Mouse (Mus musculus): ENCODE measurements around the gene Nrde2. TPM values are rescaled to one million over a fixed set of nuclear protein-coding genes. Genes with fewer than 3 reads are reported as not detected.
A peak's percentile ranks its signal among the peaks of the same experiment; 100 is the strongest.

Nrde2 gene
- total RNA-seq, 2 experiments from 2014 or later, result 19.3 to 21.0 TPM

- DNase-seq (ENCODE audit: low spot score in 2 of 2), result no peak
Observed at GRCm38 (mm10) chr12:100126968-100127865, 32.2 kb downstream of the Nrde2 start.

DNA sequence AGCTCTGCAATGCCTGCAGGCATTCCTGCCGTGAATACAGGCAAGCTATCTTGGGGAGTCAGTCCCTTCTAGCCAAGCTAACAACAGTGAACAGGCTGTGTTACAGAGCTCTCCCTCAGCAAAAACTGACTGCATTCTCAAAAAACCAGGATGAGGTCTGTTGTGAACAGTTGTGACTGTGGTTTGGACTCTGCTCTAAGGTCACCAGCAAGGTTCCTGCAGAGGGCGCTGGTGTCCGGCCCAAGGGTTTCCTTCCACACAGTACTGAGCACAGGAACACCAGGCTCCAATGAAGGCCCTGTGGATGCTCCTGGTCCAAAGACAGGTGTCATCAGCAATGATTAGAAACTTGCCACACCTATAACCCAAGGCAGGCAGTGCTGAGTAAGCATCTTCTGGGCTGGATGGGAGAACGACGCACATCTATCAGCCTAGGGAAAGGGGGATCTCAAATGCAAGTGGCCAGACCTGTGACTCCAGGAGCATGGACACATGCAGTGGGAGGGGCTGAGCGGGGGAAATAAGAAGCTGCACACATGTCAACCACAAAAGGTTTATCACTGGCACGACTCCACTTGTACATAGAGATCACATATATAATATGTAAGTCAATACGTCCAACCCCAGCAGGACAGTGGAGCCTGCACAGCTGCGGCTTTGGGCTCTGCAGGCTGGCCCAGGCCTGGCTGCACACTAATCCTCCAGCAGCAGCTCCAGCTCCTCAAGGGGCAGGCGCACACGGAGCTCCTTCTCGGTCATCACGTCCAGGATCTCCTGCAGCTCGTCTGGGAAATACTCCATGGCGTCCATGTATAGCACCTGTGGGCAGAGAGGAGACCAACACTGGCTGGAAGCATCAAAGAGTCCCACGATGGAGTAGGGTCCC lies 34.3 kb downstream of the Nrde2 start:
- DNase-seq (ENCODE audit: low spot score in 2 of 2), result no peak

DNA sequence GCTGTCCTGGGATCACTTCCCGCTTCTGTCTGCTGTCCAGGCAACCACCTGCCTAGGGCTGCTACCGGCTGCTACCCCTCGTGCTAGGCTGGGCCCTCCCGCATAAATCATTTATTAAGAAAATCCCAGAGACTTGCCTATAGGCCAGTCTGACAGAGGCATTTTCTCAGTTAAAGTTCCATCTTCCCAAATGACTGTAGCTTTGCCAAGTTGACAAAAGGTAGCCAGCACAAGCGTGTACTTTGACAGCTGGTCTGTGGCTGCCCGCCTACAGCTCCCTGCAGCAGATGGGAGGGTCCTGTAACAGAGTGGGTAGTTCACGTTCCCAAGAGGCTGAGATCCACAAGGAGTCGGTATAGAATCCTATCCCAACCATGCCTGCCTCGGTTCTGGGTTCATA lies 36.0 kb downstream of the Nrde2 start:
- peak; percentile 62 to 85 for DNase-seq (ENCODE audit: low spot score in 2 of 2)

DNA sequence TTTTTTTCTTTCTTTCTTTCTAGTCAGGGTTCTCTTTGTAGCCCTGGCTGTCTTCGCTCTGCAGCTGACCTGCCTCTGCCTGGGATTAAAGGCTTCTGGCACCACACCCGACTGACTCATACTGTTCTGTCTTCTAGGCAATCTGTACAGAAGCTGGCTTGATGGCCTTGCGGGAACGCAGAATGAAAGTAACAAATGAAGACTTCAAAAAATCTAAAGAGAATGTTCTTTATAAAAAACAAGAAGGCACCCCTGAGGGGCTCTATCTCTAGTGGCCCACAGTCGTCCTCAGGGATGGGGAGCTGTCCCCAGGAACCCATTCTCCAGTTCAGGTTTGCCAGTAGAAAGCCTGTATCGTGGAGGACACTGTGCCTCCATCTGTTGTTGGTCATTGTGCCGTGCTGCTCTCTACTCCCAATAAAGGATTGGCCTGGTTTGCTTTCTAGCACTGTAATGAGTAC lies 36.5 kb downstream of the Nrde2 start:
- DNase-seq (ENCODE audit: low spot score in 2 of 2), result no peak

DNA sequence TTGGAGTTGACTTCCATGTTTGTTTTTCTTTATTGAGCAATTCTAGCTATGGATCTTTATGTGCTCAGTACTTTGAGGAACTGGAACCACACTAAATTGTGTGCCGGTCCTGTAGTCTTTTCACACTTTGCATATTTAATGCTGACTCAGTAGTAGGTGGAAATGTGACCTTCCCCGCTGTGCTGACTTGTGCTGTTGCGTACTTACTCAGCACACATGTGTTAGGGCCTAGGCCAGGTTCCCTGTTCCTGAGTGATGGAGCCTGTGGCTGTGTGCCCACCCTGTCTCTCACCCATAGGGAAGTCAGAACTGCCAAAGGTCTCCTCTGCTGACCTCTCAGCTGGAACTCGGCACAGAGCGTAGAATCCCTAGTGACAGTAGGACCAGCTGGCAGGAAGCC lies 43.5 kb downstream of the Nrde2 start:
- no peak for DNase-seq (ENCODE audit: low spot score in 2 of 2)

- peak; percentile 81 to 88 for DNase-seq (ENCODE audit: low spot score in 2 of 2)
Observed at GRCm38 (mm10) chr12:100109986-100110696, 49.3 kb downstream of the Nrde2 start, which contains the start of gene Psmc1. Psmc1 (plus strand) TSS chr12:100110154.

DNA sequence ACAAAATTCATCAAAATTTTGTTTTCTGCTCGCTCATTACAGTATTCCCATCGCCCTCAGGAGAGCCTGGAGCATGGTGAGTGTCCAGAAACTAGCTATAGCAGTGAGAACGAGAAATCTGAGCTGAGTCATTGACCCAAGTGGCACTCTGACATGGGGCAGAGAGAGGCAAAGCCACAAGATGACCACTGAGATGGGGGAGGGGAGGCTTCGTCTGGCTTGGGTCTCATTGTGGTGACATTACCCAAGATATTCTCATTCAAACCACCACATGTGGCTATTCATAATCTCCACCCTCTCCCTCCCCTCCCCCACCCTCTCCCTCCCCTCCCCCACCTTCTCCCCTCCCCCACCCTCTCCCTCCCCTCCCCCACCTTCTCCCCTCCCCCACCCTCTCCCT lies 52.0 kb downstream of the Nrde2 start:
- no peak for DNase-seq (ENCODE audit: low spot score in 2 of 2)

GRCm38 (mm10) chr12:100106275-100106895 lies 53.1 kb downstream of the Nrde2 start:
- DNase-seq (ENCODE audit: low spot score in 2 of 2), result peak; percentile 76 to 79

DNA sequence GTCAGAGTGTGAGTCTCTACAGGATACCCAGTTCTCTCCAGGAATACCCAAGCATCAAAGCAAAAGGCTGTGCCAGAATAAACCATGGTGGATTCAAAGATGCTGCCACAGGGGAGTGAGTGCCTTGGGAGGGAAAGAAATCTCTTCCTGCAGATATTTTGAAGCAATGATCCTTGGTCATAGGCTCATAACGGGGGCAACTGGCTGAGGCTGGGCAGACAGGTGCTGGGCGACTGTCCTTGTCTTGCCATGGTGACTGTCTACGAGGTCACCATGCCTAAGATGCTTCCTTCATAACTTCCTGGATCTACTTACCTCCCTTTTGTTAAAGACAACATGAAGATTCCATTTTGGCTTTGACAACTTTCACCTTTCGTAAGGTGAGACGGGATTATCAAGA lies 54.9 kb downstream of the Nrde2 start:
- DNase-seq (ENCODE audit: low spot score in 2 of 2), result no peak

DNA sequence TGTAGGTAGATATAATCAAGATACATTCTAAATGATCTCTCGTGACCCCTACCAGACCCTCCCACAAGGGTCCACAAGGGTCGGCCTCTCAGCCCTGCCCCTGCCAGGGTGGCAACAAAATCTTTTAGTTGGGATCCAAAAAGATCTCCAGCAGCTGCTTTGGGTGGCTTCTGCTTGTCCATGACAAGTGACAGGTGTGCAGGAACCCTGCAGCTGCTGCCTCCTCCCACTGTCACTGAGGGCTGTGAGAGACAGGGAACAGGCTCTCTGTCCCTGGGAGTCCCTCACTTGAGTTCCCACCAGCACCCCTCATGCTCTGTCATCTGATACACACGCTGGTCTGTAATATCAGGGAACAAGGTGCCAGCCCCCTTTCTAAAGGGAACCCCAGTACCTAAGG lies 57.8 kb downstream of the Nrde2 start:
- DNase-seq (ENCODE audit: low spot score in 2 of 2), result no peak

GRCm38 (mm10) chr12:100100707-100101030 lies 58.8 kb downstream of the Nrde2 start:
- no peak for DNase-seq (ENCODE audit: low spot score in 2 of 2)

- peak; percentile 60 to 61 for DNase-seq (ENCODE audit: low spot score in 2 of 2)
Observed at GRCm38 (mm10) chr12:100099971-100100706, 59.3 kb downstream of the Nrde2 start.

DNA sequence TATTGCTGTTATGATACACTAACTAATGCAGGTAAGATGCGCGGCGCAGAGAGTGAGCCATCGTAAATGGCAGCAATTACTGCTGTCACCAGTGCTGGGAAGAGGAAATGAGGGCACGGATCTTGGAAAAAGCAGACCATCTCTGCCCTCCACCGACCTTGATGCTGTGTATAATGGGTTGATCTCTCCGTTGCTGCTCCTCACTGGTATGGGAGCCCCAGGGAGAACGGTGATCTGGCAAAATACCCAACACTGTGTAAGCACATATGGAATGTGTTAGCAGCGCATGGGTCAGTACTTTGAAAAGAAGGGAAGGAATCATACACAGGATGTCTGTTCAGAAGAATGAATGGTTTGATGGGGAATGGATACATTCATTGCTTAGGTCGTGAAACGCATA lies 66.4 kb downstream of the Nrde2 start:
- no peak for DNase-seq (ENCODE audit: low spot score in 2 of 2)

- DNase-seq (ENCODE audit: low spot score in 2 of 2), result no peak
Observed at GRCm38 (mm10) chr12:100090750-100091149, 68.7 kb downstream of the Nrde2 start.

DNA sequence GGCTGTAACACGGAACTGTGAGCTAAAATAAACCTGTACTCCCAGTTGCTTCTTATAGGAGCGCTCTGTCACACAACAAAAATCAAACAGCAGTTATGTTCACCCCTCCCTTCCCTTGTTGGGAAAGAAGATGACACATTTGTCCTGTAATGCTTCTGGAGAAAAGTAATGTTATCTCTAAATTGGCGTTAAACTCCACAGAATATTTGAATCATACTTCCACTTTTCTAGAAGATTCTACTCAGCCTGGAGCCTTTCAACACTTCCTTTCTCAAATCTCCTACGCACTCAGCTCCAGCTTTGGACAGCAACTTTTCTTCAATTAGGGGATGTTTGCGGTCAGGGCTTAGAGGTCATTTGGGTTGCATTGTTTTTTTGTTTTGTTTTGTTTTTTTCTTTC lies 70.2 kb downstream of the Nrde2 start:
- DNase-seq (ENCODE audit: low spot score in 2 of 2), result no peak

GRCm38 (mm10) chr12:100088026-100088425 lies 71.4 kb downstream of the Nrde2 start:
- no peak for DNase-seq (ENCODE audit: low spot score in 2 of 2)

DNA sequence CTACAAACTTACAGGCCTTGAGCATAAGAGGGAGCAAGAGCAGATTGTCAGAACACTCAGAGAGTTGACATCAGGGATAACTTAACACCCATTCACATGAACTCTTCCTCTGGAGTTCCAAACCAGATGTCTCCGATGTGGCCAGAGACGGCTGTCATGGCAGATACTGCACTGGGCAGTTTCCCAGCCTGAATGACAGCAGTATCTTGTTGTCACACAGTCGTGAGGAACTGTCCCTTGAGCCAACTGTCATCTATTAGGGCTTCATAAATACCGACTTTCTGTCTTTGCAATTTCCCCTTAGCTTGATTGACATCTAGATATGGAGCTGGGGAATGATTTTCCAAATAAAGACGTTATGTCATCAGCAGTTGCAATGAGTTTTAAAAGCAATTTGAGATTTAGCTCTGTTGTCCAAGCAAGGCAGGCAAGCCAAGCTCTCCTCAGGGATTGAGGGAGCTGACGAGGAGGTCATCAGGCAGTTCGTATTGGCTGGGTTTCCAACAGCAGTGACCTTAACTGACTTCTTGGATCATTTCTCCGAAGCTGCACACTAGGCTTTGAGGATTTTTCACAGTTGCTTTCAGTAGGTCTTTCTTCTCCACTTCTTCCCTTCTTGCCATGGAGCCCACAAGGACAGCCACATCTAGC lies 79.7 kb downstream of the Nrde2 start:
- DNase-seq (ENCODE audit: low spot score in 2 of 2), result no peak

- no peak for DNase-seq (ENCODE audit: low spot score in 2 of 2)
Observed at GRCm38 (mm10) chr12:100075715-100076114, 83.7 kb downstream of the Nrde2 start.

Data from layer of hippocampus, postnatal 14 days (tissue).